Mouse (Mus musculus) monocyte, adult 2 months (primary cell): Measurements from ENCODE around the gene Fcnb.

Experiments used
- DNase-seq, 2 experiments: peaks; one replicate each; pipeline ENCODE4 v3.0.0; 2022; ENCODE audit warnings: low spot score in 2 of 2, low read depth in 1 of 2

Gene Fcnb

DNA sequence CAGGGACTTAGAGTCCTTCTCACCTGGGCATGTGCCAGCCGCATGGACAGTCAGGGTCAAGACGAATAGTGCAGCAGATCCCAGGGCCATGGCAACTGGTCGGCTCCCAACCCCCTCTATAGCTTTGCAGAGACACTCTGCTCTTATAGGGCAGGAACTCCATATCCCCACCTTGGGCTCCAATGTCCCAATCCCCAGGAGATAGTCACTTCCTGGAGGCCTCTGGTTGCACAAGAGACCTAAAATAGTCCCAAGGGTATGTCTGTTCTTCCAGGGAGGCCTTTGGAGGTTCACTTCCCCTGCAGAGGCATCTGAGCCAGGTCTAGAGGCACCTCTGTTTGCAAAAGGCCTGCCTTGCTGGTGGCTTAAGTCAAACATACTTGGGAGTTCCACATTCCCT is at the start of gene Fcnb:
Fcnb (minus strand) TSS at position 118 of the 400 bp plus-strand sequence.
- no peak for DNase-seq

DNA sequence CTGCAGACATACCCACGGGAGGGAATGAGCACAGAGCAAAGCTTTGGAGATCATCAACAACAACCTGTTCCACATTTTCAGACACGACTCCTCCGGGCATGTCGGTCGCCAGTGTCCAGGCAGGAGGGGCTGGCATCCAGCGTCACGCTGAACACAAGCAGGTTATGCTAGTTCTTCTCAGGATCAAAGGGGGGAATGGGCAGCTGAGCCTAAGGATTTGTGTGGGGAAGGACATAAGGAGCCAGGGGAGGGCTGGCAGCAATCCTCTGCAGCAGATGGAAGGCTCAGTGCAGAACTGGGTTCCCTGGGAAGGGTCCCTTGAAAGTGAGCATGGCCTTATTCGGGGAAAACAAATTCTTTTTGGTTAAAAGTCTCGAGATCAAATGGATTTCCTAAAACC is 49.1 kb upstream of the Fcnb start:
- DNase-seq, result no peak

DNA sequence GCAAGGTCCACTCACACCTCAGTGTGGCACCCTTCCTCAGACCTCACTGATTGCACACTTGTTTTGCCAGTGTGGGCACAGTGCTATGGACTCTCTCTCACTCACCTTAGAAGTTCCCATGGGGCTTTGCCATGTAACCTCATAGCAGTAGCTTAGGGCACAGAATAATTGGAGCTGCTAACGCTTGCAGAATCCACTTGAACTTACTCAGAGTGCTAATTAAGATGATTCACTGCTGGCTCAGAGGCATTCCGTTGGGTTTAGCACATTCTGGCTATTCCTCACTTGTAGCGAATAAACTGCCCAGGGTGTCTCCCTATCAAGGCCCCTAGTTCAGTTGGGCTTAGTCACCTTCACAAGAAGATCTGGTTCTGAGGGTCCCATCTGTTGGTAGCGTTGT is 47.4 kb upstream of the Fcnb start:
- DNase-seq, result no peak

DNA sequence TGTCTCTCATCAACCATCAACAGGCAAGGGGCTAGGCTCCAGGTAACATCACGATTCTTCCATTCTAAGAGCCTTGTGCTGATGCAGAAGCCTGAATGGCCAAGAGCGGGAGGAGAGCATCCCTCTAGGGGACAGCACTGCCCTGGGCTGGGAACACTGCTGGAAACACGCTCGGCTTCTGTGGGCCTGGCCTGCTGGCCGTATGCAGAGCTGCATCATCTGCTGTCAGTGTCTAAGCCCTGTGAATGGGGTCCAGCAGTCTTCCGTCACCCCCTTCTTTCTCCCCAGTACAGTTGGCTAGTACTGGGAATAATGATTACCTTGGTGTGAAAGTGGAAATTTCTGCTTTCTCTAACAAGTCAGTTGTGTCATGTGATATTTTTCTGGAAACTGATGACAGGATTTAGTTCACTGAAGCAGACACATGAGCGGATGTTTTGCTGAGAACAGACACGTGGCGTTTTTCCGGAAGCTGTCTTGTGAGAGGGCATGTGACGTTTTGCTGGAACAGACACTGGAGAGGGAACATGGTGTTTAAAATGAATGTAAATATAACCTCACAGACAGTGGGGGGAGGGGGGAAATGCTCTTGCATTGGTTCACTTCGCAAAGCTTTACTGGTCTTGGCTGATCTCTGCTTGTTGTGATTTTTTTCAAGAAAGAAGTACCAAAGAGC is 42.2 kb upstream of the Fcnb start:
- no peak for DNase-seq

DNA sequence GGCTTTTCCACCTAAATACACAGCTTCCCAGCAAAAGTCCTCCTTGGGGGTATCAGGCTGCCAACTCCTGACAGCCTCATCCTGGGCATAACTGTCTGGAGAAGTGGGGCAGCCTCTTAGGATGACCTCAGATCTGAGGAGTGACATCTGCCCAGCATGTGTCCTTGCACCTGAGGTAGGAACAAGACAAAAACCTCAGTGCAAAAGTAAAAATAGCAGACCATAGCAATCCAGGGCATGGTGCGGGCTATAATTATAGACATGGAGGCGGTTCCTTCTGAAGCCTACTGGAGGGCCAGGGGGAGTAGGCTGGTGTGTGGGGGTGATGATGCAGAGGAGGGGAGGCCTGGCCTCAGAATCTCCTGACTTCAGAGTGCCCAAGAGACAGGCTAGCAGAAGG is 39.2 kb upstream of the Fcnb start:
- no peak for DNase-seq

DNA sequence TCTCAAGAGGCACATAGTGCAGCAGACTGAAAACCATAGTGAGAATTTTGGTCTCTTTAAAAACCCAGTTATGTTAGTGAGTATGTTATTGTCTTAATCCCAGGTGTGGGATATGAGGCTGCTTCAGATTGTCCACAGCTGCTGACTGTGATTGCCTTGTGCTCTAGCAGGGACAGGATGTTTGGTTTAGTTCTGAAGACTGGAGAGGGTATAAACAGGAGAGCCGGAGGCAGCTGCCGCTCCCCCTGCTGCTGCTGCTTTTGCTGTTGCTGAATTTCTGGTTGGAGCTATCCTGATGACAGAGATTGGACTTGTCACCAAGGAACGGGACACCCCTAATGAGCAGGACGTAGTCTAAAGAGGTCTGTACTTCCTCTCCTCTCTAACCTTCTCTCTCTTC is 36.6 kb upstream of the Fcnb start:
- no peak for DNase-seq

DNA sequence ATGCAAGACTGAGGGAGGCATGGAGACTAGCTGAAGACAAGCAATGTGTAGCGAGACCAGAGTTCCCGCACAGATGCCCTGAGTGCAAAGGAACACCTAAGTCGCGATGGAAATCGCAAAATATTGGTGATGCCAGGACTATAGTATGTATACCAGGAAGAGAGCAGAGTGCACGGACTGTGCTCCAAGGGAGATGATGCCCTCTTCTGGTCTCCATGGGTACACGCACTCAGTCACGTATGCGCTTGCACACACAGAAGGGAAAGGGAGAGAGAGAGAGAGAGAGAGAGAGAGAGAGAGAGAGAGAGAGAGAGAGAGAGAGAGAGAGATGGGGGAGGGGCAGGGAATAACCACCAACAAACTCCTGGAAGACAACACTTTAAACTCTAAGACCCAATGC is 35.7 kb upstream of the Fcnb start:
- no peak for DNase-seq

DNA sequence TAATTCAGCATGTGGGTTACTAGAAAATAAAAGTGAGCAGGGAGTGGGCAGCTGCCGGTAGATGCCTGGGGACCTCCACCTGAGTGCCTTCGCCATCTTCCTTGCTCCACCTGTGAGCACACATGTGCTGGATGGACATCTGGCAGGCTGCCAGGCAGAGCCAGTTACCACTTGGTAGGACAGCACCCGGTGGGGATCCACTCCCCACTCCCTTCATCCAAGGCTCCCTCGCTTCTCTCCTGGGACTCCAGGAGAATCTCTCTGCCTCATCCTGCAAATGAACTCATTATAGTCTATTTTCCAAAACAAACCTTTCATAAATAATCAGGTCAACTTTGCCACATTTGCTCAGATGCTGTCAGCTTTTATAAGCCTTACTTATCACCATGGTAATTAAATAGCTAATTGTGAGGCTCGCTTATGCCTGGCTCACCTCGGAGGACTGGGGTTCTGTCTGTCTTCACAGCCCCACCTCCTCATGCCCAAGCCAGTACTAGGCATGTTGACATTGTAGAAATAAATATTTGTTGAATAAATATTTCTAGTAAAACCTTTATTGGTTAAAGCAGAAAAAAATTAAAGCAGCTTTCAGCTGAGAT is 33.9 kb upstream of the Fcnb start:
- no peak for DNase-seq

DNA sequence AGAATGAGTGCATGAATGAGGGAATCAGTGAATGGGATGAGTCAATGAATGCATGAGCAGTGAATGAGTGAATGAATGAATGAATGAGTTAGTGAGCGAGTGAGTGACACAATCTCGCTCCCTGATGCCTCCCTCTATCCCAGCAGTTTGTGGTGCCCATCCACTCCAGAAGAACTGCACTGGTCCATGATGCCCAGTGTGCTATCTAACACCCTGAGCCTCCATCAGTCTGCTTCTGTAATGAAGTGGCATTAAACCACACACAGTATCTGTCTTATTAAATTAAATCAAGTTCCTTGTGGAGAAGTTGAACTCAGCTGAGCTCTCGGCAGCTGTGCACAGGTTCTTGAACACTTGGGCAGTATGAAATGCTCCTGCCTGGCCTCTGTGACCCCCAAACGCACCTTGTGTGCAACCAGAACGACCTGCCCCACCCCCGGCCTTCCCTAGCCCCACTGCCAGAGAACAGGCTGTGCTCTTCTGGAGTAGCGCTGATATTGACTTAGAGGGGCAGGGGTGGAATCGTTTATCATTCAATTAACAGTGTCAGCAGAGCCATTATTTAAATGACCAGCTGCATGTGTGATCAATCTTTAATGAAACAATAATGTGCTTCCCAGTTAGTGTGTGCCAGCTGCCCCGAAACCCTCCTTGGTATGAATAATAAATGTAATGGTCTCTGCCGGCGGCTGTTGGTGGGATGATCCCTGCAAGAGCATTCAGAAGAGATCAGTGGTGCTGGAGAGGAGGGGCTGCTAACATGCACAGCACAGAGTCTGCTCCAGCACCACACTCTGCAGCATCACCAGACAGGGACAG is 33.0 kb upstream of the Fcnb start:
- DNase-seq, result no peak

DNA sequence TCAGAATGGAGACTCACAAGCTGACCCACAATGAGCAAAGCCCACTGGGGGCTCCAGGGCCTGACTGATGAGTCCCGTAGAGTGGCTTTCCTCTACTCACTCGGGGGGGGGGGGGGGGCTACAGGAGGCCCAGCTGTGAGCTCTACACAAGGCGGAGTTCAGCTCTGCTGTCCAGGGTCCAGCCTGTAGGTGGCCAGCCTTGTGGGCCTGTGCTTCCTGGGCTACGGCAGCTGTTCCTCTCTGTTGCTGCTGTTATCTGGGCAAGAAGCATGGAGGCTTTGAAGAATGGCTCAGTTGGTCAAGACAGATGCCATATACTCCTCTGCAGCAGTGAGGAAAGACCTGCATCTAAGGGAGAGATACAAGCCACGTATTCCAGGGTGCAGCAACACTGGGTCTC is 24.1 kb upstream of the Fcnb start:
- DNase-seq, result no peak

DNA sequence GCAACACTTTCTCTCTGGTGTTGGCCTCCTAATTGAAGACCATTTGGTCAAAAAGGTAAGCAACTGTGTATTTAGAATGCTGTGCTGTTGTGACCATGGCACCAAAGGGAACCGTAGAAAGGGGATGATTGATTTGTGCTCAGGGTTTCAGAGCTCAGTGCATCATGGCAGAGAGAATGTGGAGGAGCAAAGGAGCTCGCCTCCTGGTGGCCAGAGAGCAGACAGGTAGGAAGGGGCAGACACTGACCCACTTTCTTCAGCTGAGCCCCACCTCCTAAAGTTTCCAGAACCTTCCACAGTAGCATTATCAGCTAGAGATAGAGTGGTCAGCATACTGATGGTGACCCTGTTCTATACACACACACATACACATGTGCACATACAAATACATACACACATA is 21.3 kb upstream of the Fcnb start:
- no peak for DNase-seq

DNA sequence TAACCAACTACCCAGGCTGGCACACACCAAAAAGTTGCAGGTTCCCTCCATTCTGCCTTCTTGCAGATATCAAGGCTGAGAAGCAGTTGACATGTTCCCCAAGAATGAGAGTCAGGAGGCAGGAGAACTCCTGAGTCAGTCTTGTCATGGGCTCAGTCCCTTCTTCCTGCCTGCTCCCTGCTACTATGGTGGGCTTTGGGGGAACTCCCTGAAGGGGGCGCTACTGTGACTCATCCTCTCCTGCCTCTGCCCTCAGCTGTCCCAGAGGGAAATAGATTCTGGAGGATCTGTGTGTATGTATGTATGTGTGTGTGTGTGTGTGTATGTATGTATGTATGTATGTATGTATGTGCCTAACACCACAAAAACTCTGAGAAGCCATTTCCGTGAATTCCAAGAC is 19.0 kb upstream of the Fcnb start:
- no peak for DNase-seq

DNA sequence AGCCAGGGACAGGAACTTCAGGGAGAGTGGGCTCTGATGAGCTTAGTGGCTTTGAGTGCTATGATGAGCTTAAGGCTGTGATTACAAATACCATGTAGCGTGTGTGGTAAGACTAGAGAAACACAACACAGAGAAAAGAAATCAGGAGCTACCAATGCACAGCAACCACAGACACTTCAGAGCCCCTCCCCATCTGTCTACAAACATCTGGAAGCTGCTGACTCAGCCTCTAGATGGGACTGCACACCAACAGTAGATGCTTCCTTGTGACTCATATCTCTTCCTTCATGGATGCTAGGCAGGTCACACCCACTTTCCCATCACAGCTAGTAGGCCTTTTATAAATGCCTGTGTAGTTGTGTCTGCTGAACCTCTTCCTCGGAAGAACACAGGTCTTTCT is 17.2 kb upstream of the Fcnb start:
- no peak for DNase-seq

DNA sequence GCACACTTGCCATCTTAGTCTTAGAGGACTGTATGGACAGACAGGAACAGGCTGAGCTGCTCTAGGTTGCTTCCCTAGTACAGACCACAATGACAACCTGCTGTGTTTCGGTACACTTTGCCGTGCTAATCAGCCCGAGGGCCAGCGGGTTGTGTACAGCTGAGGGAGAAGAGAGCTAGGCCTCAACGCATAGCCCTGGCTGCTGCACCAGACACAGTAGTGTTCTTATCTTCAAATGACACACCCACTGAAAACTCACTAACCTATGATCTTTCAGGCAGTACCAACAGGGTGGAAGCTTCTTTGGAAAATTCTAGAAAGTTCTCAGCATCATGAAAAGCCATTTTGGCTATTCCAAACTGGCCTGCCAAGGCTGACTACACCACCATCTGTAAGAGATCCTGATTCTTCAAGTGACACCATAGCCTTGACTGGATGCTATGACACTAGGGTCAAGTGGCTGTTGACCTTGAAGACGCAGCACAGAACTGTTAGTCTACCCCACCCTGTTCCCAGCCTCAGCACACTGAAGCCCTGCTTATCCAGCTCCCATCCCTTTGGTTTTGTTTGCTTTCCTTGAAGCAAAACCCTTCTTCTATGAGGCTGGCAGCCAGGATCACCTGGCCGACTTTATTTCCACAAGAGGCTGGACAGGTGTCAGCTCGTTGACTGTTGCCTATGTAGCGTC is 16.3 kb upstream of the Fcnb start:
- DNase-seq, result no peak

DNA sequence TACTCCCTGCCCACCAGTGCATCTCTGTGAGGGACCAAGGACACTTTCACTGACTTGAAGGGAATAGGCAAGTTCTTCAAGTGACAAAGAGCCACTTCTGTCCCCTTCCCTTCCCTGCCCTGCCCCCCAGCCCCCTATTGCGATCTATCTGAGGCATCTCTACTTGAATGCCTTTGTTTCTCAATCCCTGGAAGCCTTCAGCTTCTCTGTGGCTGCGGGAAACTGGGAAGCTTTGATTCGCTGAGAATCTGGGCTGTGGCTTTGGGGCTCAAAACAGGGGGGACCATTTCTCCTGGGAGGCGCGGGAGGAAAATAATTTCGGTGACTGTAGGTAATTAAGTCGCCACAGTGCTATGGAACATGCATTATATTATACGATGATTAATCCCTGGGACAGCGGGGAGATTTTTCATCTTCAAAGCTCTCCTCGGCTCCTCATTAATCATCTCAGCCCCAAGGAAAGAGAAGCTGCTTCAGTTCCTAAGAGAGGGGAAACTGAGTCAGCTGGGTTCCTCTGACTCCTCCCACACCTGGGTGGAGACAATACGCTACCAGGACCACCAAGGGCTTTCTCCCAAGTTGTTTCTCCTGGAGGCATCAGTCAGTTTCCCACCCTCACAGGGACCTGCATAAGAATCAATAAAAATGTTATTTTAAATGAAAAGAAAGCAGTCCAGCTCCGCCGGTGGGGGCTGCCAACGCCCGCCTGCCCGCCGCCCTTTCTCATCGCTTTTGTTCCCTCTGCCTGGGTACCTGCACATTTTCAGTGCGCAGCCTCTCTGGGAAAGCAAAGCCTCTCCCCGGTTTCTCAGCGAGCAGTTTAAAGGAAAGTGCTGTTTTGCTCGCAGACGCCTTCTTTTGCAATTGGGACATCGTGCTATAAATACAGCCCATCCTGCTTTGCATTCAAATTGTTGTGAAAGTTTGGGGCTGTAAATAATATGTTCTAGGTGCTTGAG is 14.1 kb upstream of the Fcnb start:
- no peak for DNase-seq

DNA sequence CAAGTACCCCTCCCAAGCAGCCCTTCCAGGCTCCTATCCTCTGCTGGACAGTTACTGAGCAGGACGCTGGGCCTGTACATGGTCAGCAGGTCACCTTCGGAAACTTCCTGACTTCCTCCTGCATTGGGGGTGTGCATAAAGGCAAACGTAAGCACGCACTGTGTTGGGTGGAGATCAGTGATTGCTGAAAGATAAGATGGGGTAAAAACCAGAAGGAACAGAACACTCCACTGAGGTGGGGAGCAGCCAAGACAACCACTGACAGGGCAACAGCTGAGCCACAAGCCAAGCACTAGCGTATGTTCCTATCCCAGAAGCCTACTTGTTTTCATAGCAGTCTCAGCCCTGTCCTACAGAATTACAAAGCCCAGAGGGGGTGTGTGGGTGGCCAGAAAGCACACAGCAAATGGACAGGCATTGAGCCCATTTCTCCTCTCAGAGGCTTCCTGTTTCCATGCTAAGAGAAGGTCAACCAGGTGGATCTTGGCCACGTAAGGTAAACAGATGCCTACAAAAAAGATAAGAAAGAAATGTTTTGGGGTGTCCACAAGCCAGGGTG is 12.1 kb upstream of the Fcnb start:
- DNase-seq, result no peak

DNA sequence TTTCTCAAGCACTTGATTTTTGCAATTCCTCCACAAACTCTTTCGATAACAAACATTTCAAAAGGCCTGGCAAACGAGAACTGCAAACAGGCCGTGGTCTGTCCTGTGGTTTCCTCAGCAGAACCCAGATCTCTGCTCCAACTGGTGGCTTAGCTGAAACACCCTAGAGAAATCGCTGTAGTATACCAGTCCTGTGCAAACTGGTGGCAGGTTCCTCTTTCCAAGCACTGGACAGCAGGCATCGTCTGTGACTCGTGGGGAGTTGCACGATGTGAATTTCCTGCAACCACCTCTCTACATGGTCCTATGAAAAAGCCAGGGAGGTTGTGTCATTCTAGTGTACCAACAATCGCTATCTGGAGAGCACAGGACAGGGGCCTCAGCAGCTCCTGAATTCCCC is 7.4 kb upstream of the Fcnb start:
- DNase-seq, result peak; percentile 49 to 50

DNA sequence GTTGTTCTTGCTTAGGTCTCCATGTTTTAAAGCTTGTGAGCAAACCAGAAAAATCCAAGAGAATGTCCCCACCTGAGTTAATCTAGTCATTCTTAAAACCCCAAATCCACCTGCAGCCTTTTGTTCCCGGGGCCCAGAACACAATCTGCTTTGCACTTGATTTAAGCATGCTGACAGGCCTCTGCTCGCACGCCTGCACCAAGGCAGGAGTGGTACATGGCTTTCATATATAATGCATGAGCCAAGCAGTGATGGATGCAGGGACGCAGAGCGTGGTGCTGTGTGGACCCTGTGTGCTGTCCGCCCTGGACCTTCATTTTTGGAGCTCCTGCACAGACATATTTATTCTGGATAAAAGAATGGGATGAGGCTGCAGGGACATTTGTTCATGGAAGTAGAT is 6.4 kb upstream of the Fcnb start:
- DNase-seq, result no peak

DNA sequence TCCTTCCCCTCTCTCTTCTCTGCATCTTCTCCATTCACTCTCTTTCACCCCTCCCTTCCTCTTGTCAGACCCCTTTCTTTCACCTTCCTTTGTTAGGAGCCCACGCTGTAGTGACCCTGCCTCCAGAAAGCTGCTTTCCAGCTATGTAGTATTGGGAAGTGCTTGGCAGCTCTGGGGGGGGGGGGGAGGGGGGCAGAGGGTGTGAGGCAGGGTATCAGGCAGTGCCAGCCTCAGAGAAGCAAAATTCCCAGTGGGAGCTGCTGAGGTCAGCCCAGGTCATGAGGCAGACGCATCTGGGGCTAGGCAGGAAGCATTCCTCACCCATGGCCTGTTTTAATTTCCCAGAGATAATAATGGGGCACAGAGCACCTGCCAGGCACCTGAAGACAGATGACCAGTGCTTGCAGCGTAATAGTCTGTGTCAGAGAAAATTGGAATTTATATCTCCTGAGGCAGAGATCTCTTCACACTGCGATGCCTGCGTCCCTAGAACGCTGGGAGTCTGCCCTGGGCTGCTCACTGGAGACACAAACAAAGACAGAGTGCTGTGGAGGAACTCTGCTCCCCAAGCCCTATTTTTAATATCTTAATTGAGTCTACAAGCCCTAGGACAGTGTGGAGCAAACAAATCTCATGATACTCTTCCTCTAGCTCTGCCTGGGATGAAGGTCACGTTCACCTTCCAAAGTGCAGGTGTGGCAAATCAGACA is 5.8 kb upstream of the Fcnb start:
- DNase-seq, result no peak

DNA sequence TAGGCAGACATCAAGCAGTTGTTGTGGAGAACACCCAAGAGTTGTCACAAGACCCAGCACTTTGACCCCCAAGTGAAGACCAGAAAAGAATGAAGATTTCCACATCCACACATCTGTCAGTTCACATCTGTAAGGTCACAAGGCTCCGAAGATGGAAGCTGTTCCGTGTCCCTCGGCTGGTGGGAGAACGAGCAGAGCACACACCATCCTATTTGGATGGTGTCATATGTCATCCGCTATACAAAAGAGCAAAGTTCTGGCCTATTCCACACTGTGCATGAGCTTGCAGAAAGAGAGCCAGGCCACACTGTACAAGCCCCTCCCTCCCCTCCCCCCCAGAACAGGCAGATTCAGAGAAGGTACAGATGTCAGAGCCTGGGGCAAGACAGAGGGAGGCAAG is 4.4 kb upstream of the Fcnb start:
- no peak for DNase-seq
